Mouse (Mus musculus) liver, embryonic 14.5 days (tissue): ENCODE measurements around the gene Cfap74.

Source experiments
- CTCF ChIP-seq: IDR thresholded peaks from 2 replicates; pipeline ENCODE4 v1.5.1; 2016; ENCODE audit warnings: antibody characterized with exemption, low read depth, control low read depth
- EP300 ChIP-seq: IDR thresholded peaks from 2 replicates; pipeline ENCODE4 v1.6.1; 2016; ENCODE audit warnings: antibody characterized with exemption, low read depth

DNA sequence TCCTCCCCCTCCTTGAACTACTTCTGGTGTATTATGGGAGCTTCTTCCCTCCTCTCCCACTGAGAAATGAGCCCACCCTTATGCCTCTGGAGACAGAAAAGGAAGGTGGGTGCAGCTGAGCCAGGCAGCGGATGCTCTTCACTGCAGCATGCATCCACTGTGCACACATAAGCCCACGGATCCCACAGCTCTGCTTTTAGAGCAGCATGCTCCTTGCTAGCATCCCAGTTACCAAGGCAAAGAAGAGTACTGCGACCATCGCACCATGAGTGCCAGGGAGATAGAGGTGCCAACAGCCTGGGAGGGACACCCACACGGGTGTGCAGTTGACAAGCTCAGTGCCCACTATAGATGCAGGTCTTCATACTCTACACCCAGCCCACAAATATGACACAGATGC, 13.5 kb upstream of the Cfap74 start:
- TF ChIP-seq CTCF (no peak), EP300 (no peak)
